Mouse (Mus musculus) left cerebral cortex, adult 8-10 months (tissue): ENCODE data around the gene Wdcp. TPM values are rescaled to one million over a fixed set of nuclear protein-coding genes. Genes with fewer than 3 reads are reported as not detected.
"Not testable (repeated sequence)": the region's sequence is repeated elsewhere in the genome, so short reads cannot be mapped to it uniquely, and the experiment has no call there.

Experiments
- DNase-seq, 2 experiments: peaks; one replicate each; pipeline ENCODE4 v3.0.0; 2022; ENCODE audit warnings: low spot score in 2 of 2
- total RNA-seq, 4 experiments: library from RNA; stranded (reverse); gene quantifications; 2 replicates each; pipeline ENCODE4 v1.2.4; 2022

Gene Wdcp
- total RNA-seq, 4 experiments from 2014 or later = 10.8 to 16.3 (median 13.0) TPM

DNA sequence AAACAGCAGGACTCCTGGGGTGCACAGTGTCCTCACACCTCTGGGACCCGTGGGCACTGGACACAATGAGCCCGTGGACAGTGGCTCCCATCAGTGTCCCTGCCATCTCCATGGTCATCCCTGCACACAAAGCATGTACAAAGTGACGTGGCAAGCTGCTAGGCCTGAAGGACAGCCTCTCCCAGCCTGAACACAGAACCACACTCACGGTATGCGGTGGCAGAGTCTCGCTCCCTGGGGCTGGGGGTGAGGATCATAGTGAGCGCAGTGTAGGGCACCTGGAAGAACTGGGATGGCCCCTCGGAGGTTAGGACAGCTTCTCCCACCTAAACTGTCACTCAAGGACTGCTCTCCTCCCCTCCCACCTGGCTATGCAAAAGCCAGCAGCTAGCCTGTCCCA is 25.8 kb downstream of the Wdcp start:
- no peak for DNase-seq

DNA sequence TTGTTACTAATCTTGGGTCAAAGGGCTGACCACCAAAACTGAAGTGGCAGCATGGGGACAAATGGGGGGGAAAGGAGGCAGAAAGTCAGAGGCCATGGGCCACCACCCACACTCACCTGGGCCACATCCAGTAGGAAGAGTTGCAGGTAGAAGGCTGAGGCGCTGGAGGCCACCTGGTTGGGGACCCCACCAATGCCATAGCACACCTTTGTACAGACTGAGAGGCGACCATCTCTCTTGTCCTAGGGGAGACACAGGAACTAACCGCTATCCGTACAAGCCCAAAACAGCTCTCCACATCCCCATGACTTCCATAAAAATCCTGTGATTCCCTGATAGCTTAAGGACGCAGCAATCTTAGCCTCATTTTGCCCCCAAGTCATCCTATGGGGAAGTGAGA is 28.2 kb downstream of the Wdcp start:
- DNase-seq = no peak

DNA sequence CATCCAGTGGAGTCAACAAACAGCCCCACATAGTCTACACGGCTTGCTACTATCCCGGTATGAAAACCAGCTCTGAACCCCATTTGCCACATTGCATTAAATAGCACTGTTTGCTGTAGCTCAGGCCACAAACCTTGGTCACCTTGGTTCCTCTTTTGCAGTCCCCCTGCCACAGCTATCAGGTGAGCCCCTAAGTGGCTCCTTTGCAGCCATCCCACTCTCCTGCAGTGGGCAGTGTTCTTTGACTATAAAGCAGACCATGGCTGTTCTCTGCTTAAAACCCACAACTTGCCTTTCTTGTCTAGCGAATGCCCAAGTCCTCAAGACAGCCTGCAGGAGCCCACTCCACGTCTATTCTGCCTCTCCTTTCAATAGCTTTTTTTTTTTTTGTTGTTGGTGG is 29.2 kb downstream of the Wdcp start:
- DNase-seq = no peak

DNA sequence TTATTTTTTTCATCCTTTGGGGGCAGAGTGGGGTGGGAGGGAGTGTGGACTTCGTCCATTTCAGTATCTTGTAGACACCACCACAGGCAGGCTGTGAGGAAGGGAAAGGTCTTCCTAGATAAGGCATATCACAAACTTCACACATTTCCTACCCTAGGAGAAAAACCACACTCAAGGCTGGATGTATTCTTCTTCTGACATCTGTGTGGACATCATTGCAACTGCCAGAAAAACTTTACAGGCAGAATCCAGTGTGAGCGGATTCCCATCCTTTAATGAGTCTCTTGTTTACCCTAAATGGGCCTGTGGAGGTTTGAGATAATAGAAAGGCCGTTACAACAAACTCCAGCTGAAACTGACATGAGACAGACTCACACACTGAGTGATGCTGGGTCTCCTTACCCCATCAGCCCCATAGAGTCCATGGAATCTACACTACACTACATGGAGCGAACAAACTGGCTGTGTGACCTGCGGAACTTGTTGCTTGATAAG is 29.9 kb downstream of the Wdcp start:
- DNase-seq = no peak

GRCm38 (mm10) chr12:4873531-4873930 is 30.4 kb downstream of the Wdcp start:
- no peak for DNase-seq

- peak in 1 of 2 experiments; percentile 18 for DNase-seq
Observed at GRCm38 (mm10) chr12:4874161-4874927, 31.2 kb downstream of the Wdcp start, which contains the start of gene Mfsd2b. Mfsd2b (minus strand) TSS chr12:4874359.

- no peak for DNase-seq
Observed at GRCm38 (mm10) chr12:4875623-4876022, 32.5 kb downstream of the Wdcp start.

GRCm38 (mm10) chr12:4878296-4878783 is 35.2 kb downstream of the Wdcp start:
- DNase-seq = no peak

DNA sequence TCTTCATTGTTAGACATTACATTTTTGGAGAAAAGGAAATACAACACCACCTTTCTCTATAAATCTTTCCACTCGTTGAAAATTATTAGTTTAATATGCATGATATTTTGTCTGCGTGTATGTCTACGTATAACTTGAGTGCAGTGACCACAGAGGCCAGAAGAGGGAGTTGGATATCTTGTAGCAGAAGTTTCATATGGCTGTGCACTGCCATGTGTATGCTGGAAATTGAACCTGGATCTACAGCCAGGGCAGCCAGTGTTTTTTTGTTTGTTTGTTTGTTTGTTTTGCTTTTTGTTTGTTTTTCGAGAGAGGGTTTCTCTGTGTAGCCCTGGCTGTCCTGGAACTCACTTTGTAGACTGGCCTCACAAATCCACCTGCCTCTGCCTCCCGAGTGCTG is 35.9 kb downstream of the Wdcp start:
- DNase-seq = no peak

DNA sequence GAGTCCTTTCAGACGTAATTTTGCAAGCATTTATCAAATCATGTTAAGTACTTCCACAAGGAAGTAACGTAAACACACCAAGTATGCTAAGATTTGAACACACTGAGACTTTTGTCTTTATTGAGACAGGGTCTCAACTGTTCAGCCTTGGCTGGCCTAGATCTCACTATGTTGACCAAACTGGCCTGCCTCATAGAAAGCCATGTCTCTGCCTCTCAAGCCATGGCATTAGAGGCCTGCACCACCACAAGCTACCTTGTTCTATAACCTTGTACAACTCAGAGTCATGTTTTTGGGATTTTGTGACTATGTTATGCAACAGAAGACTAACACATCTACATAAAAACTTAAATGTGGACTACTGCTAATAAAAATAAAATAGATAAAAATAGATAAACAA is 39.0 kb downstream of the Wdcp start:
- DNase-seq = no peak

GRCm38 (mm10) chr12:4885062-4885461 is 42.0 kb downstream of the Wdcp start:
- no peak for DNase-seq

DNA sequence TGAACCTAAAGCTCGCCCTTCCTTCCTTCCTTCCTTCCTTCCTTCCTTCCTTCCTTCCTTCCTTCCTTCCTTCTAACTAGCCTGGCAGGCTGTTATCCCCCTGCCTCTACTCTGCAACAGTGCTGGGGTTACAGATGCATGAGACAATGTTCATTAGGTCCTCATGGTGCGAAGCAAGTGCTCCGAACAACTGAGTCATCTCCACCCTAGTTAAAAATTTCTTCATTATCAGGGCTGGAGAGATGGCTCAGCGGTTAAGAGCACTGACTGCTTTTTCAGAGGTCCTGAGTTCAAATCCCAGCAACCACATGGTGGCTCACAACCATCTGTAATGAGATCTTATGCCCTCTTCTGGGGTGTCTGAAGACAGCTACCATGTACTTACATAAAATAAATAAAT is 43.5 kb downstream of the Wdcp start:
- DNase-seq = not testable (repeated sequence)

DNA sequence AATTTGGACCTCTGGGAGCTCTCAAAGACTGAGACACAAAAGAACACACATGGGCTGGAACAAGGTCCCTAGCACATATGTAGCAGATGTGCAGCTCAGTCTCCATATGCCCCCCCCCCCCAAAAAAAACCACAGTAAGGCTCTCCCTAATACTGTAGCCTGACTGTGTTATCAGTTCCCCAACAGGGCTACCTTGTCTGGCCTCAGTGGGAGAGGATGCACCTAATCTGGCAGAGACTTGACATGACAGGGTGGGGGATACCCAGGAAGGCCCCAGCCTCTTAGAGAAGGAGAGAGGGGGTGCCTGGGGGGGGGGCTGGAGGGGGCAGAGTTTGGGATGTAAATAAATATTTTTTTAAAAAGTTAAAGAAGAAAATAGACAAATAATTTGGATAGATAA is 45.6 kb downstream of the Wdcp start:
- DNase-seq = no peak

DNA sequence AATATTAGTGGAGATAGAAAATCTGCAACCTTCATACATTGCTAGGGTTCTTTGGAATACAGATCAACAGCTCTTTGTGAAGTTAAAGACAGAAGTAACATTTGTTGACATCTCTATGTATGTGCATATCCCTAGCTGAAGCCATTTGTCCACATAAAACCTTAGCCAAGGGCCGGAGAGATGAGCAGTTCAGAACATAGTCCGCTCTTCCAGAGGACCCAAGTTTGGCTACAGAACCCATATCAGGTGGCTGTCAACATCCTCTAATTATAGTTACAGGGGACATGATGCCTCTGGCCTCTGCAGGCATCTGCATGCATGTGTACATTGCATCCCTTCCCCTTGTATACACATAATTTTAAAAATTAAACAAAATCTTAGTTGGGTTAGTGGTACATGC is 46.1 kb downstream of the Wdcp start:
- no peak for DNase-seq

DNA sequence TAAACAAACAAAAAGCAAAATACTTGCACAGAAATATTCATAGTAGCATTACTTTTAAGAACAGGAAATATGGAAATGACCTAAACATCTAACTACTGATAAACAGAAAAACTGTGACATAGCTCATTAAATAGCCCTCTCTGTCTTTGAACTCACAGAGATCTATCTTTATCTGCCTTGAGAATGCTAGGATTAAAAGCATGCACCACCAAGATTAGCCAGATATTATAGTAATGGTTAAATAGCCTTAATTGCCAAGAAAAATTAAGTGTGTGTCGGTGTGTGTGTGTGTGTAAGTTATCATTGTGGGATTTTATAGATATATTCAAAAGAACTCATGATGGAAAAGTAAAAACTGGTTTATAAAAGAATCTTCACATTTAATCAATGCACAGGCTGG is 46.8 kb downstream of the Wdcp start:
- no peak for DNase-seq

DNA sequence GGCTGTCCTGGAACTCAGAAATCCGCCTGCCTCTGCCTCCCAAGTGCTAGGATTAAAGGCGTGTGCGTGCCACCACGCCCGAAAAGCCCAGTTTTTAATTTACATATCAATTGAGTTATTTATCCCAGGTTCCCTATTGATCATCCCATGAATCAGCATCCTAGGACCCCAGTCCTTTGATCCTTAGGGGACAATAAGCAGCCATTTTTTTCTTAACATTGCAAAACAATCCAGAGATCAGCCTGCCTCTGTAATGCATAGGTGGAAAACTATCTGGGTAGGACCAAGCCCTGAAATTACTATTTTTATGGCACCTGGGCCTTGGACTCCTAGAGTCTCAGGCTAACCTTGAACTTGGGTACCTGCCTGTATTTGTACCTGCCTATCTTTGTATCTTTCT is 54.9 kb downstream of the Wdcp start:
- no peak for DNase-seq

- DNase-seq = no peak
Observed at GRCm38 (mm10) chr12:4905946-4906345, 62.8 kb downstream of the Wdcp start.

- DNase-seq = no peak
Observed at GRCm38 (mm10) chr12:4906476-4906875, 63.4 kb downstream of the Wdcp start.

- DNase-seq = peak; percentile 81 to 91
Observed at GRCm38 (mm10) chr12:4906951-4907906, 64.1 kb downstream of the Wdcp start, which contains the start of gene Ubxn2a. Ubxn2a (minus strand) TSS chr12:4907705.

DNA sequence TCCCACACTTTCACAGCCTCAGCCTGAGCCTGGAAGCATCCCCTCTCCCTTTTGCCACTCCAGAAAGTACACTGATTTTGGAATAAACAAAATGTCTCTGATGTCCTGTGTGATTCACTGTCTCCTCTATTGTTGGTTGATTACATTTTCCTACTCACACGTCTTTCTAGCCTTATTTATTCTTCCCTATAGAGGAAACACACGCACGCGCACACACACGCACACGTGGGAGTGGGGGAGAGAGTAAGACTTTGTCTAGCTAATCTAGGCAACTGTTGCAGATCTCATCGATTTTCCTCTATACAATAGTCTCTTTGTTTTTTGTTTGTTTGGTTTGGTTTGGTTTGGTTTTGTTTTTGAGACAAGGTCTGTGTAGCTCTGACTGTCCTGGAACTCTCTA is 65.3 kb downstream of the Wdcp start:
- DNase-seq = no peak
